Mouse (Mus musculus) stomach, embryonic 15.5 days (tissue): ENCODE results near the gene Ube2d3. TPM values are rescaled to one million over a fixed set of nuclear protein-coding genes. Genes with fewer than 3 reads are reported as not detected.

ENCODE experiments used
- ATAC-seq: fragments of 200-750 bp; cut with Nextera tagmentation; 2 replicates; pipeline ENCODE4 v1.8.0; 2017; ENCODE audit warnings: low read depth, moderate number of reproducible peaks, moderate TSS enrichment; ENCODE audit not compliant: insufficient read depth, low FRiP score
- H3K27ac ChIP-seq: fragments of 300-500 bp; sonication (generic); 2 replicates; pipeline ENCODE4 v1.5.1; 2015; ENCODE audit warnings: mild to moderate bottlenecking, inconsistent platforms
- H3K27me3 ChIP-seq: fragments of 300-500 bp; sonication (generic); replicated peaks from 2 replicates; pipeline ENCODE4 v1.6.1; 2015; ENCODE audit warnings: inconsistent platforms
- H3K36me3 ChIP-seq: fragments of 300-500 bp; sonication (generic); 2 replicates; pipeline ENCODE4 v1.6.1; 2015; ENCODE audit warnings: inconsistent platforms
- H3K4me1 ChIP-seq: fragments of 300-500 bp; sonication (generic); 2 replicates; pipeline ENCODE4 v1.6.1; 2015; ENCODE audit warnings: inconsistent platforms
- H3K4me2 ChIP-seq: fragments of 300-500 bp; sonication (generic); 2 replicates; pipeline ENCODE4 v1.6.1; 2015; ENCODE audit warnings: mild to moderate bottlenecking, inconsistent platforms
- H3K4me3 ChIP-seq: fragments of 300-500 bp; sonication (generic); replicated peaks from 2 replicates; pipeline ENCODE4 v1.5.1; 2015; ENCODE audit warnings: inconsistent platforms
- H3K9ac ChIP-seq: fragments of 300-500 bp; sonication (generic); 2 replicates; pipeline ENCODE4 v1.6.1; 2015; ENCODE audit warnings: inconsistent platforms
- H3K9me3 ChIP-seq: fragments of 300-500 bp; sonication (generic); 2 replicates; pipeline ENCODE4 v1.6.1; 2016; ENCODE audit warnings: inconsistent platforms
- WGBS: fragments of 180-500 bp; shearing (Covaris S2); methylation state at CpG from one replicate; pipeline ENCODE4 v1.1.7; 2015; 5-methylcytosine and 5-hydroxymethylcytosine counted together
- polyA plus RNA-seq: library from polyadenylated mRNA; unstranded; fragments of >200 nt; fragmentation: Nextera tagmentation; extraction: Ambion mirVana; gene quantifications from 2 replicates; pipeline ENCODE4 v1.2.1, GENCODE M21; 2015

Ube2d3 gene
- polyA plus RNA-seq, 1 experiment from 2014 or later: 469 TPM

GRCm38 (mm10) chr3:135438913-135439531 is 1.1 kb downstream of the Ube2d3 start:
- peak overlapping the region; percentile 89 for H3K9ac ChIP-seq
- peak overlapping the region; percentile 100 for H3K27ac ChIP-seq
- H3K36me3 ChIP-seq: no peaks in the 10 kb centered on the region
- no peaks in the 10 kb centered on the region for H3K27me3 ChIP-seq
- peak overlapping the region; percentile 77 for H3K4me2 ChIP-seq
- peaks cover 4% of the 10 kb centered on the region; the same call in 1 of the 2 replicates for H3K4me1 ChIP-seq
- peak; percentile 68 for ATAC-seq
- no peaks in the 10 kb centered on the region for H3K9me3 ChIP-seq
- H3K4me3 ChIP-seq: peak overlapping the region; percentile 87
- 0% methylated on average over 49 of the region's 76 CpGs for WGBS

DNA sequence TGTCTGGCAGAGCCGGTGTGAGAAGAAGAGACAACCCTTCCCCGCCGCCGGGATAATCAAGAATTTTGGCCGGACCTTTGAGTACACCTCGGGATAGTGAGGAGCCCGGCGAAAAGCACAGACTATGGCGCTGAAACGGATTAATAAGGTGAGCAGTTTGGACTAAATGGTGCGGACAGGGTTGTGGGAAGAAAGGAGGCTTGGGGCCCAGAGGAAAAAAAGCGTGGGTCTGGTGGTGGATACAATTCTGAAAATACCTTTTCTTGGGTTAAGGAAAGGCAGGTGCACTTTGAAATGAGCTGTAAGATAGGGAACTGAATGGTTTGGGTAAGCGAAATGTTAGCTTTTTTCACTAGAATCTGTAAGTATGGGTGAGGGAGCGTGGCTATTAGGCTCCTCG is 1.7 kb downstream of the Ube2d3 start:
- peak overlapping the region; percentile 77 for H3K4me2 ChIP-seq
- H3K36me3 ChIP-seq: no peaks in the 10 kb centered on the region
- 3% methylated on average over 15 of the region's 15 CpGs for WGBS
- no peaks in the 10 kb centered on the region for H3K27me3 ChIP-seq
- no peak for ATAC-seq
- H3K27ac ChIP-seq: peak overlapping the region; percentile 100
- peaks cover 4% of the 10 kb centered on the region; the same call in 1 of the 2 replicates for H3K4me1 ChIP-seq
- no peaks in the 10 kb centered on the region for H3K9me3 ChIP-seq
- peak overlapping the region; percentile 87 for H3K4me3 ChIP-seq
- peak overlapping the region; percentile 89 for H3K9ac ChIP-seq

DNA sequence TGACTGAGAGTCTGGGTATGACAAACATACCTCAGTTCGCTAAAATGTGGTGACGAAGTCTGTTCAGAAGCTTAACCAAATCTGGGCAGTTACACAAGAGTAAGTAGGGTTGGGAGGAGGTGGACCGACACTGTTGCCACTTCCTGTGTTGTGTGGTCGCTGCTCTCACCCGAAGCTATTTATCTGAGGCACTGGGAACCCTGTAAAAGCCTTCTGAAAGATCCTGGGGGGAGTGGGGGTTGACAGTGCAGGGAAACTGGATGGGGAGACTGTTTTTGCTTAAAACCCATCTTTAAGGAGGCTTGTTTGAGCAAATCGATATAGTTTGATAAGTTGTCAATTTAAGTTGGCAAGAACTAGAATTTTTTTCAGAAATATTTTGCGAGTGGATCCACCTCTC is 2.3 kb downstream of the Ube2d3 start:
- H3K27me3 ChIP-seq: no peaks in the 10 kb centered on the region
- H3K4me1 ChIP-seq: peaks cover 4% of the 10 kb centered on the region; the same call in 1 of the 2 replicates
- H3K36me3 ChIP-seq: no peaks in the 10 kb centered on the region
- H3K4me2 ChIP-seq: peak overlapping the region; percentile 77
- peak overlapping the region; percentile 89; the same call in 1 of the 2 replicates for H3K9ac ChIP-seq
- peak overlapping the region; percentile 87 for H3K4me3 ChIP-seq
- H3K27ac ChIP-seq: peak overlapping the region; percentile 100
- 5% methylated on average over 7 of the region's 7 CpGs for WGBS
- no peaks in the 10 kb centered on the region for H3K9me3 ChIP-seq
- no peak for ATAC-seq

DNA sequence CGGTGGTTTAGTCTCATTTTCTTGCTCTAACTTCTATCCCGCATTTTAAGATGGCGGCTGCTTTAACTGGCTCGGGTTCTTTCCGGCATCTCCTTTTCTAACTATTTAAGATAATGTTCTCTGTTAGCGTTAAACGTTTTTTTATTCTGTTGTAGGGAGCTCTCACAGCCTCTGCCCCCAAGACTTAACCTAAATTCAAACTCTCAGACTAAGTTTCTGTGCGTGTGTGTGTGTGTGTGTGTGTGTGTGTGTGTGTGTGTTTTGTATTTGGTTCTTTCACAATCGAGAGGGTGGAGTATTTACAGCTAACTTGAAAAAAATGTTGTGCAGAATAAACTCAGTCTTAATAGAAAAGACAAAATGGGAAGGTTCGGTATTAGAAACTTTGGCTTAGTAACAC is 2.7 kb downstream of the Ube2d3 start:
- Histone ChIP-seq H3K36me3 (no peaks in the 10 kb centered on the region), H3K4me2 (peak overlapping the region; percentile 77), H3K9ac (no peak overlapping the region; the same call in 1 of the 2 replicates), H3K9me3 (no peaks in the 10 kb centered on the region), H3K27me3 (no peaks in the 10 kb centered on the region), H3K27ac (peak overlapping the region; percentile 100; the same call in 1 of the 2 replicates), H3K4me3 (peak overlapping the region; percentile 87), H3K4me1 (peaks cover 4% of the 10 kb centered on the region; the same call in 1 of the 2 replicates)
- WGBS: 15% methylated on average over 10 of the region's 10 CpGs
- ATAC-seq: no peak

- Histone ChIP-seq H3K27ac (no peak overlapping the region), H3K4me2 (no peak overlapping the region), H3K36me3 (no peaks in the 10 kb centered on the region), H3K9ac (no peak overlapping the region), H3K4me1 (0 out of 2 replicates have a peak, but pooled peaks cover 4% of the 10 kb centered on the region), H3K9me3 (no peaks in the 10 kb centered on the region), H3K4me3 (no peak overlapping the region), H3K27me3 (no peaks in the 10 kb centered on the region)
- no peak for ATAC-seq
Measured at GRCm38 (mm10) chr3:135444930-135445329, 7.0 kb downstream of the Ube2d3 start.

- Histone ChIP-seq H3K4me3 (no peak overlapping the region), H3K4me2 (no peak overlapping the region), H3K36me3 (peaks cover 5% of the 10 kb centered on the region; the same call in 1 of the 2 replicates), H3K4me1 (no peaks in the 10 kb centered on the region), H3K27ac (no peak overlapping the region), H3K27me3 (no peaks in the 10 kb centered on the region), H3K9ac (no peak overlapping the region), H3K9me3 (no peaks in the 10 kb centered on the region)
- ATAC-seq: no peak
Measured at GRCm38 (mm10) chr3:135458981-135459380, 21.0 kb downstream of the Ube2d3 start.

GRCm38 (mm10) chr3:135468402-135468801 is 30.5 kb downstream of the Ube2d3 start:
- 94% methylated on average over 1 of the region's 1 CpGs for WGBS
- no peak overlapping the region for H3K9ac ChIP-seq
- H3K27ac ChIP-seq: no peak overlapping the region
- no peak overlapping the region for H3K4me2 ChIP-seq
- H3K4me3 ChIP-seq: no peak overlapping the region
- no peaks in the 10 kb centered on the region for H3K9me3 ChIP-seq
- peaks cover 3% of the 10 kb centered on the region; the same call in 1 of the 2 replicates for H3K36me3 ChIP-seq
- no peak for ATAC-seq
- no peaks in the 10 kb centered on the region for H3K4me1 ChIP-seq
- H3K27me3 ChIP-seq: no peaks in the 10 kb centered on the region

DNA sequence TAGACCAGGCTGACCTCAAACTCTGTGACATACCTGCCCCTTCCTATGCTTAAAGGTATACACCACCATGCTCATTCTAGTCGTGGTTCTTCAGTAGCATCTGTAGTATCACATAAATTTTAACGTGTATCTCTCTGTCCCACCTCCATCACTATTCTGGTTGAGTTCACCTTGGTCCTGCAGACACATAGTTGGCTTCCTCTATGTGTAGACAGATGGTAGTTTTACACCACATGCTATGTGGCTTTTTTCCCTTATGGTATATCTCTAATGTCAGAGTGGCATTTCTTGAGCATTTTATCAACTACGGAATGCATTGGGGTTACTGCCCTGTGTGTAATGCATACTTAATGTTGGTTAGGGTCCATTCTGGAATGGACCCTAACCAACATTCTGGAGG is 31.2 kb downstream of the Ube2d3 start:
- Histone ChIP-seq H3K36me3 (peaks cover 3% of the 10 kb centered on the region; the same call in 1 of the 2 replicates), H3K27me3 (no peaks in the 10 kb centered on the region), H3K4me3 (no peak overlapping the region), H3K4me2 (no peak overlapping the region), H3K9ac (no peak overlapping the region), H3K4me1 (no peaks in the 10 kb centered on the region), H3K27ac (no peak overlapping the region), H3K9me3 (no peaks in the 10 kb centered on the region)
- no peak for ATAC-seq
- 55% methylated on average over 3 of the region's 3 CpGs for WGBS

- Histone ChIP-seq H3K4me1 (no peaks in the 10 kb centered on the region), H3K4me2 (no peak overlapping the region), H3K4me3 (no peak overlapping the region), H3K27me3 (no peaks in the 10 kb centered on the region), H3K36me3 (peaks cover 3% of the 10 kb centered on the region; the same call in 1 of the 2 replicates), H3K27ac (no peak overlapping the region; the same call in 1 of the 2 replicates), H3K9ac (no peak overlapping the region), H3K9me3 (no peaks in the 10 kb centered on the region)
- WGBS: 39% methylated on average over 4 of the region's 4 CpGs
- peak; percentile 65; the same call in 1 of the 2 replicates for ATAC-seq
Measured at GRCm38 (mm10) chr3:135469974-135470373, 32.0 kb downstream of the Ube2d3 start.

GRCm38 (mm10) chr3:135470823-135471222 is 32.9 kb downstream of the Ube2d3 start:
- H3K4me2 ChIP-seq: no peak overlapping the region
- 78% methylated on average over 1 of the region's 1 CpGs for WGBS
- H3K27ac ChIP-seq: no peak overlapping the region
- H3K9ac ChIP-seq: no peak overlapping the region
- no peaks in the 10 kb centered on the region for H3K27me3 ChIP-seq
- no peak for ATAC-seq
- peaks cover 3% of the 10 kb centered on the region; the same call in 1 of the 2 replicates for H3K36me3 ChIP-seq
- no peaks in the 10 kb centered on the region for H3K4me1 ChIP-seq
- no peaks in the 10 kb centered on the region for H3K9me3 ChIP-seq
- no peak overlapping the region for H3K4me3 ChIP-seq

DNA sequence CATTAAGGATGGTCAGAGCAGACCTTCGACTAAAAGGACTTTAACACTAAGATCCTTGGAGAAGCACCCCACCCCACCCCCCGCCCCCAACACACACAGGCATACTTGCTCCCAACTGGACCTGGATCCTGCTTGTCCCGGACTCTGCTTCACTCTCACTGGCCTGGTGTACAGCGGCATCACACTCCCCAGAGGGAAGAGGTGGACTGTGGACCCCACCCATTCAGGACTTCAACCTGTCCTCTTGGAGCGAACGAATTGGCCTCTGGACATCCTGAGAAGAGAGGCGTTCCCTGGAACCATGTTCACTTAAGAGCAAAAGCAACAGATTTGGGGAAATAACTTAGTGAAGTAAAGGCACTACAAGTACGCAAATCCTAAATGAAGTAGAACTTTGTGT is 37.1 kb downstream of the Ube2d3 start:
- H3K27me3 ChIP-seq: no peaks in the 10 kb centered on the region
- H3K9ac ChIP-seq: no peak overlapping the region
- no peak overlapping the region for H3K4me3 ChIP-seq
- H3K27ac ChIP-seq: no peak overlapping the region
- no peaks in the 10 kb centered on the region for H3K36me3 ChIP-seq
- ATAC-seq: no peak
- H3K9me3 ChIP-seq: no peaks in the 10 kb centered on the region
- no peaks in the 10 kb centered on the region for H3K4me1 ChIP-seq
- no peak overlapping the region for H3K4me2 ChIP-seq
- 82% methylated on average over 8 of the region's 8 CpGs for WGBS

DNA sequence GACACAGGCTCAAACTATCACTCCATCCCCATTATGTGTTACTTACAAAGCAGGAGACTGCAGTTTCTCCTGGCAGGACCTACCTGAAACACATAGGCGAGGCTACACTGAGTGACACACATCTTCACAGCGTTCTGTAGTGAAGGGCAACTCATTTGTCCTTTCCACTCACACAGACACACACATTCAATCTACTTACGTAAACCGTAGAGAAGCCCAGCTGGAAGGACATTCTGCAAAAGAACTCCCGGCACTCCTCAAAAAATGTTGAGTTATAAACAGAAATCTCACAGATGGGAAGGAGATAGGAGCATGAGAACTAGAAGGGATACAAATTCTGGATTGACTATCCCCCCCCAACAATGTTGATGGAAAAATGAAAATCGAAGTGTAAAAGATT is 38.3 kb downstream of the Ube2d3 start:
- ATAC-seq: no peak
- WGBS: 48% methylated on average over 6 of the region's 6 CpGs
- no peak overlapping the region for H3K4me3 ChIP-seq
- H3K4me1 ChIP-seq: no peaks in the 10 kb centered on the region
- no peak overlapping the region for H3K9ac ChIP-seq
- no peaks in the 10 kb centered on the region for H3K36me3 ChIP-seq
- no peaks in the 10 kb centered on the region for H3K9me3 ChIP-seq
- H3K4me2 ChIP-seq: no peak overlapping the region
- no peak overlapping the region for H3K27ac ChIP-seq
- no peaks in the 10 kb centered on the region for H3K27me3 ChIP-seq
